Mouse (Mus musculus) midbrain, postnatal 0 days (tissue): ENCODE data around the gene Diexf. TPM values are rescaled to one million over a fixed set of nuclear protein-coding genes. Genes with fewer than 3 reads are reported as not detected.

Source experiments
- ATAC-seq: fragments of 200-750 bp; cut with Nextera tagmentation; 2 replicates; pipeline ENCODE4 v1.8.0; 2017; ENCODE audit warnings: moderate number of reproducible peaks, mild to moderate bottlenecking, moderate TSS enrichment, moderate library complexity; ENCODE audit not compliant: low FRiP score
- DNase-seq: peaks from one replicate; pipeline ENCODE4 v3.0.0-alpha.2; 2015; ENCODE audit warnings: low spot score
- H3K27ac ChIP-seq: fragments of 300-500 bp; sonication (generic); 2 replicates; pipeline ENCODE4 v1.5.1; 2014; ENCODE audit warnings: low read depth, mild to moderate bottlenecking, low read length, mixed read lengths
- H3K27me3 ChIP-seq: fragments of 300-500 bp; sonication (generic); 2 replicates; pipeline ENCODE4 v1.6.1; 2014; ENCODE audit warnings: low read length, control low read depth, mixed read lengths; ENCODE audit not compliant: insufficient read depth
- H3K36me3 ChIP-seq: fragments of 300-500 bp; sonication (generic); 2 replicates; pipeline ENCODE4 v1.6.1; 2014; ENCODE audit warnings: low read length, control low read depth, mixed read lengths; ENCODE audit not compliant: insufficient read depth
- H3K4me1 ChIP-seq: fragments of 300-500 bp; sonication (generic); 2 replicates; pipeline ENCODE4 v1.6.1; 2014; ENCODE audit warnings: mild to moderate bottlenecking, control low read depth, antibody characterized with exemption, low read length, mixed read lengths; ENCODE audit not compliant: insufficient read depth
- H3K4me2 ChIP-seq: fragments of 300-500 bp; sonication (generic); 2 replicates; pipeline ENCODE4 v1.6.1; 2014; ENCODE audit warnings: low read depth, mild to moderate bottlenecking, low read length, mixed read lengths; ENCODE audit not compliant: poor library complexity, severe bottlenecking
- H3K4me3 ChIP-seq: fragments of 300-500 bp; sonication (generic); 2 replicates; pipeline ENCODE4 v1.5.1; 2014; ENCODE audit warnings: low read depth, mild to moderate bottlenecking, low read length, moderate library complexity
- H3K9ac ChIP-seq: fragments of 300-500 bp; sonication (generic); replicated peaks from 2 replicates; pipeline ENCODE4 v1.6.1; 2014; ENCODE audit warnings: mild to moderate bottlenecking, low read length, moderate library complexity, mixed read lengths; ENCODE audit not compliant: poor library complexity, severe bottlenecking
- H3K9me3 ChIP-seq: fragments of 300-500 bp; sonication (generic); 2 replicates; pipeline ENCODE4 v1.6.1; 2016; ENCODE audit warnings: low read length, control low read depth
- CTCF ChIP-seq: IDR thresholded peaks from 2 replicates; pipeline ENCODE4 v1.5.1; 2016; ENCODE audit warnings: antibody characterized with exemption, mild to moderate bottlenecking
- WGBS: fragments of 180-500 bp; shearing (Covaris S2); extraction: QIAGEN DNeasy Blood & Tissue Kit; methylation state at CpG from one replicate; pipeline ENCODE4 v1.1.7; 2014; 5-methylcytosine and 5-hydroxymethylcytosine counted together
- polyA plus RNA-seq: library from polyadenylated mRNA; unstranded; fragments of >200 nt; fragmentation: Nextera tagmentation; extraction: Ambion mirVana; gene quantifications from 2 replicates; pipeline ENCODE4 v1.2.1, GENCODE M21; 2015
- total RNA-seq: library from RNA; depleted of rRNA; stranded (reverse); fragments of >200 nt; gene quantifications from 2 replicates; pipeline ENCODE4 v1.2.3, GENCODE M21; 2014

The Diexf gene
- total and polyA plus RNA-seq, 2 experiments from 2014 or later: 3.9 to 15.5 TPM

DNA sequence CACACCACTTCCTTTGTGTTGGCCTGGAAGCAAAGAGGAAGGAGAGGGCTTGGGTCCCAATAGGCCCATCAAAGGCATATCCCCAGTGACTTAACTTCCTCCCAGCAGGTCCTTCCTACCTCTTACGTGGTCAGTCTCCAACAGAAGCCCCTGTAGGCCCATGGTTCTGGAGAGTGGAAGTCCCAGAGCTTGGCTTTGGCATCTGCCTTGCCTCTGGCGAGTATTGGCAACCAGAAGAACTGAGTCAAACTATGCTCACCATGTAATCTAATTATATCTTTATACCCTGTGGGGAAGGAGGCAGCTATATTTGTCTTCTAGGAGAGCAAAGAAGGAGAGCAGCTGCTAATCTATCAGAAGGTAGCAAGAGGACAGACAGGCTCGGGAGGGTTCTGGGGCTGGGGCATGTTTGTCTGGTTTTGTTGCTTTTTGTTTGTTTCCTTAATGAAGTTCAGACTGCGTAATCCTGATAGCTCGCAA is 44.5 kb downstream of the Diexf start:
- Histone ChIP-seq H3K27me3 (no peaks in the 10 kb centered on the region), H3K4me3 (no peak overlapping the region), H3K9me3 (no peaks in the 10 kb centered on the region), H3K9ac (no peak overlapping the region), H3K4me1 (peaks cover 14% of the 10 kb centered on the region; the same call in 1 of the 2 replicates), H3K36me3 (no peaks in the 10 kb centered on the region), H3K27ac (no peak overlapping the region), H3K4me2 (no peak overlapping the region)
- TF ChIP-seq CTCF: no peak
- DNase-seq (no peak), ATAC-seq (no peak)
- WGBS: 73% methylated on average over 5 of the region's 5 CpGs

DNA sequence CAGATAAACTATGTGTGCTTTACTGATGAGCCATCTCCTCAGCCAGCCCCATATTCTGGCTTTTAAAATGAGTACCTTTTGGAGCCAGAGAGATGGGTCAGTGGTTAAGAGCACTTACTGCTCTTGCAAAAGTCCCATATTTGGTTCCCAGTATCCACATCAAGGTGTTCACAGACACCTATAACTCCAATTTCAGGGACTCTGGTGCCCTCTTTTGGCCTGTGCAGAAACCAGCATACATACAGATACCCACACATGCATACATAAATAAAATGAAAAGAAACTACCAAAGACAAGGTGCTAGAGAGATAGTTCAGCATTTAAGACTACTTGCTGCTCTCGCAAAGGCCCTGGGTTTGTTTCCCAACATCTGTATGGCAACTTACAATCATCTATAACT is 46.1 kb downstream of the Diexf start:
- H3K27ac ChIP-seq: no peak overlapping the region
- 94% methylated on average over 1 of the region's 1 CpGs for WGBS
- no peak for ATAC-seq
- DNase-seq: no peak
- TF ChIP-seq CTCF: peak; percentile 39
- H3K27me3 ChIP-seq: no peaks in the 10 kb centered on the region
- no peaks in the 10 kb centered on the region for H3K36me3 ChIP-seq
- H3K4me2 ChIP-seq: no peak overlapping the region
- no peaks in the 10 kb centered on the region for H3K9me3 ChIP-seq
- H3K4me1 ChIP-seq: peaks cover 12% of the 10 kb centered on the region; the same call in 1 of the 2 replicates
- no peak overlapping the region for H3K4me3 ChIP-seq
- H3K9ac ChIP-seq: no peak overlapping the region

DNA sequence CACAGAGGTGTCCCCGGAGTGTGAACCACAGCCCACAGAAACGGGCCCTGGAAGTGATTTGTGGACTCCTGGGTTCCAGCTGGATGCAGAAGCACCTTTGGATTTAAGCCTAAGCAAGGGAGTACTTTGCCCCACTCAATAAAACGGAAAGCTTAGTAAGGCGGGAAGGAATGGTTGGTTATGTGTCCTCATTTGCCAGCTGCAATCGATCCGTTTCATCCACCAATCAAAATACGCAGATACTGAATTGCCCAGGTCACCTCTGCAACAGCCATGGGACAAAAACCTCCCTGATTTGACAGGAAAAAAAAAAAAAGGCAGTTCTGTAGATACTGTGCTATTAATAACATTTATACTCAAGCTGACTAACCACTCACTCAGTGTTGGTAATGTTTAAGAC is 47.0 kb downstream of the Diexf start:
- Histone ChIP-seq H3K4me1 (peaks cover 12% of the 10 kb centered on the region; the same call in 1 of the 2 replicates), H3K4me3 (no peak overlapping the region), H3K27ac (no peak overlapping the region), H3K36me3 (no peaks in the 10 kb centered on the region), H3K9me3 (no peaks in the 10 kb centered on the region), H3K27me3 (no peaks in the 10 kb centered on the region), H3K9ac (no peak overlapping the region), H3K4me2 (no peak overlapping the region)
- 85% methylated on average over 7 of the region's 7 CpGs for WGBS
- no peak for TF ChIP-seq CTCF
- ATAC-seq: no peak
- DNase-seq: no peak

GRCm38 (mm10) chr1:193082311-193082921 is 47.7 kb downstream of the Diexf start:
- Histone ChIP-seq H3K4me1 (peaks cover 12% of the 10 kb centered on the region; the same call in 1 of the 2 replicates), H3K4me3 (no peak overlapping the region), H3K9me3 (no peaks in the 10 kb centered on the region), H3K27ac (0 out of 2 replicates have a peak overlapping the region, but pooled peaks have one; percentile 32), H3K27me3 (no peaks in the 10 kb centered on the region), H3K4me2 (no peak overlapping the region), H3K36me3 (no peaks in the 10 kb centered on the region), H3K9ac (no peak overlapping the region)
- ATAC-seq (no peak), DNase-seq (peak; percentile 58)
- no peak for TF ChIP-seq CTCF
- WGBS: 35% methylated on average over 10 of the region's 10 CpGs

DNA sequence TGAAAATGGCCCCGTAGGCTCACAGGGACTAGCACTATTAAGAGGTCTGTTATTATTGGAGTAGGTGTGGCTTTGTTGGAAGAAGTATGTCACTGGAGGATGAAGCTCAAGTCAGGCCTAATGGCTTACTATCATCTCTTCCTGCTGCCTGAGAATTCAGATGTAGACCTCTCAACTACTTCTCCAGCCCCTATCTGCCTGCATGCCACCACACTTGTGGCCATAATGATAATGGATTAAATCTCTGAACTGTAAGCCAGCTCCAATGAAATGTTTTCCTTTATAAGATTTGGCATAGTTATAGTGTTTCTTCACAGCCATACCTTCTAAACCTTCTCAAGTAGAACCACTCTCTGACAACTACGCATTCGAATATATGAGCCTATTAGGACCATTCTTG is 67.5 kb downstream of the Diexf start:
- ATAC-seq (no peak), DNase-seq (no peak)
- Histone ChIP-seq H3K4me3 (no peak overlapping the region), H3K4me1 (no peaks in the 10 kb centered on the region), H3K4me2 (no peak overlapping the region), H3K27ac (no peak overlapping the region), H3K36me3 (no peaks in the 10 kb centered on the region), H3K9me3 (no peaks in the 10 kb centered on the region), H3K27me3 (no peaks in the 10 kb centered on the region), H3K9ac (no peak overlapping the region)
- WGBS: 94% methylated on average over 3 of the region's 3 CpGs
- TF ChIP-seq CTCF: no peak

GRCm38 (mm10) chr1:193060167-193060566 is 69.9 kb downstream of the Diexf start:
- WGBS: 90% methylated on average over 2 of the region's 2 CpGs
- Histone ChIP-seq H3K27ac (no peak overlapping the region), H3K4me1 (no peaks in the 10 kb centered on the region), H3K4me2 (no peak overlapping the region), H3K36me3 (no peaks in the 10 kb centered on the region), H3K27me3 (no peaks in the 10 kb centered on the region), H3K9ac (no peak overlapping the region), H3K9me3 (no peaks in the 10 kb centered on the region), H3K4me3 (no peak overlapping the region)
- ATAC-seq (no peak), DNase-seq (no peak)
- TF ChIP-seq CTCF: no peak
